Mouse (Mus musculus): ENCODE measurements at regions not wholly inside any gene's neighbourhood (a gene's known extent, or its start where the extent isn't known, plus 50 kb on each side); places are given as distances from the start of the nearest gene placed in this dataset.

DNA sequence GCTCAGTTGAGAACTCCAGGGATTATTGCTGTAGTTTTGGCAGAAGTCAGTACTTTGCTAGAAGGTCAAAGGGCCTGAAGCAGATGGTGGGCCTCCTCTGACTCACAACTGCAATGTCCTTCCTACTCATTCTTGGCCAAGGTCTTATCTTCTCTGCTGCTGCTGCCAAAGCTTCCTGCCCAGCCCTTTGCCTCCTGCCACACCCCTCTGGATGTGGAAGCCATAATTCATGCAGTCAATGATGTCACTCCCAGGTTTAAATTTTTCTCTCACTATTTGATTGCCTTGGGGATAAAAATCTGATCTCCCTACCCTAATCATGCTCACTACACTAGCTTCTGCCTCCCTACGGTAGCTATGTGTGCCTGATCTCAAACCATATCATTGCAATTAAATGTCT lies 157.7 kb downstream of the Qdpr start:
- TF ChIP-seq POLR2A (IDR thresholded peaks at IDR 0.05; ENCODE audit: insufficient read depth, low read depth, low read length) = no peak
- no peak for TF ChIP-seq CTCF (IDR thresholded peaks at IDR 0.05; ENCODE audit: insufficient read depth, low read depth, low read length)

Measured in olfactory bulb, adult 2 months (tissue).